Mouse (Mus musculus): ENCODE measurements at regions not wholly inside any gene's neighbourhood (a gene's known extent, or its start where the extent isn't known, plus 50 kb on each side); places are given as distances from the start of the nearest gene placed in this dataset.

DNA sequence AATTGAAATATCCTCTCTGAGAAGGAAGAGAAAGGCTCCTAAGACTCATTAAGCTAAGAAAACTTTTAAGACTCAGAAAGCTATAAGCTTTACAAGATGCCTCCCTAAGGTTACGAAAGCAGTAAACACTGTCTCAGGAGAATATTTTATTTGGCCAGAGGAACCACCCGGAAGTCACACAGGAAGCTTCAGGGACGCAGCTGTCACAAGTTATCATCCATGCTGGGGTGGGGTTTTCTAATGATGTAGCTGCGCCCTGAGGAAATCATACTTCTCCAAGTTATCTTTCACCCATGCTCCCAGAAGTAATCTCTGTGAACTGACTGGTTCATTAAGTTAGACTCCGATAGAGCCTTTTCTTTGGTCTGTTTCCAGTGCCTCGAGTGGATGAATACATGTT, 102.0 kb upstream of the Fam78b start:
- TF ChIP-seq CTCF (IDR thresholded peaks at IDR 0.05; ENCODE audit: control insufficient read depth, insufficient read depth, low read length) (no peak), POLR2A (IDR thresholded peaks at IDR 0.05; ENCODE audit: borderline replicate concordance, control insufficient read depth, low read depth, low read length) (no peak)
